Mouse (Mus musculus): ENCODE data around the gene Klf13. TPM values are rescaled to one million over a fixed set of nuclear protein-coding genes. Genes with fewer than 3 reads are reported as not detected.

Gene Klf13
- polyA plus RNA-seq, 1 experiment from 2014 or later: 24.9 TPM

DNA sequence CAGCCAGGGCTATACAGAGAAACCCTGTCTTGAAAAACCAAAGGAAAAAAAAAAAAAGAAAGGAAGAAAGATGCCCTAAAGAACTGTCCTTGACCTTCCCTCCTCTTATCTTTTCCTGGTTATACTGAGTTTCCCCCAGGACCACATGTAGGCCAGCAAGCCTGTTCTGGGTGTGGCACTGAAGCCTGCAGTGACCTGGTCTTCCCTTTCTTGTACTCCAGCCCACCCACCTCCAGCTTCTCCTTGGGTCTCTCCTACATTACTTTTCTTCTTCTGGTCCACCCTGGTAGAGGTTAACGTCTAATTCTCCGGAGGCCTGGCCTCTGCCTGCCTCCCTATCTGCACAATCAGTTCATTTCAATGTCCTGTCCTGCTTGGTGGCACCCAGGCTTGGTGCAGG is 16.7 kb upstream of the Klf13 start:
- DNase-seq (no peak), ATAC-seq (ENCODE audit: low FRiP score, low TSS enrichment) (no peak)
- Histone ChIP-seq H3K9ac (replicated peaks; ENCODE audit: low read length) (no peak overlapping the region), H3K4me2 (ENCODE audit: low read length) (no peak overlapping the region), H3K27me3 (ENCODE audit: control insufficient read depth, insufficient read depth, low read length) (no peaks in the 10 kb centered on the region), H3K4me1 (ENCODE audit: control insufficient read depth, insufficient read depth, low read length) (peaks cover 51% of the 10 kb centered on the region), H3K36me3 (ENCODE audit: control insufficient read depth, insufficient read depth, low read length) (no peaks in the 10 kb centered on the region), H3K9me3 (ENCODE audit: control insufficient read depth, low read length) (no peaks in the 10 kb centered on the region), H3K27ac (replicated peaks; ENCODE audit: low read depth, low read length) (no peak overlapping the region), H3K4me3 (replicated peaks; ENCODE audit: low read depth, low read length) (no peak overlapping the region)
- WGBS: 83% methylated on average over 2 of the region's 2 CpGs

DNA sequence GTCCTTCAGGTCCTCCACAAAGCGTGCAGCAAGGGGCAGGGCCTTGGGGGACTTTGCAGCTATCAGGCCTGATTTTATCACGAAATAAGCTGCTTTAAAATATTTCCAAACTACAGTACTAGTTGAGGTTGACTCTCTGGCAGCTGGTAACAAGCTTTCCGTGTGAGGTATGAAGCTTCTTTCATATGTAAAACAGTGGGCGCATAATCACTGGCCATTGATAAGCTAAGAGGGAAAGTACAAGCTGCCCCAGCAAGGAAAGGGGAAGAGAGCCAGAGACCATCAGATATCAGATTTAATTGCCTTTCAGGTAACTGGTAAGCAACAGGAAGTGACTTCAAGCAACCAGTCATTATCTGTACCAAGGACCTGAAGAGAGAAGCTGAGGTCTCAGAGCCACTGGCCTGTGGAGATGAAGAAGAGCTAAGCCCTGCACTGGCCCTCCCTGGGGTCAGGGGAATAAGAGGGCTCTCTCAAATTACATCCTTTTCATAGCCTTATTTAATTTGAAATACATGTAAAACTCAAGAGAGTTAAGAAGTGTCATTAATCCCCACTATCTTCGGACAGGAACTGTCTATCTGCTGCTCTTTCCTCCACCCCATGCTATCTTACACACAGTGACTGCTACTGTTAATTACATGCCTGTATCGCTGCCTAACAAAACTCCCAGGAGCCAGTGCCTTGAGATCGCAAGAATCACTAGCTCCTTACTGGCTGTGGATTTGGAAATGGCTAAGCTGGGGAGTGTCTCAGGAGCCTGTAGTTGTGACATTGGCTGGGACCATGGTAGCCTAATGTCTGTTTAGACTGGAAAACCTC is 13.6 kb upstream of the Klf13 start:
- no peak for ATAC-seq (ENCODE audit: low FRiP score, low TSS enrichment)
- WGBS: 25% methylated on average over 7 of the region's 7 CpGs
- no peak overlapping the region for H3K27ac ChIP-seq (replicated peaks; ENCODE audit: low read depth, low read length)
- H3K4me1 ChIP-seq (ENCODE audit: control insufficient read depth, insufficient read depth, low read length): peaks cover 33% of the 10 kb centered on the region
- DNase-seq: no peak
- no peaks in the 10 kb centered on the region for H3K27me3 ChIP-seq (ENCODE audit: control insufficient read depth, insufficient read depth, low read length)
- no peak overlapping the region for H3K9ac ChIP-seq (replicated peaks; ENCODE audit: low read length)
- H3K36me3 ChIP-seq (ENCODE audit: control insufficient read depth, insufficient read depth, low read length): no peaks in the 10 kb centered on the region
- no peaks in the 10 kb centered on the region for H3K9me3 ChIP-seq (ENCODE audit: control insufficient read depth, low read length)
- no peak overlapping the region for H3K4me3 ChIP-seq (replicated peaks; ENCODE audit: low read depth, low read length)
- H3K4me2 ChIP-seq (ENCODE audit: low read length): no peak overlapping the region

DNA sequence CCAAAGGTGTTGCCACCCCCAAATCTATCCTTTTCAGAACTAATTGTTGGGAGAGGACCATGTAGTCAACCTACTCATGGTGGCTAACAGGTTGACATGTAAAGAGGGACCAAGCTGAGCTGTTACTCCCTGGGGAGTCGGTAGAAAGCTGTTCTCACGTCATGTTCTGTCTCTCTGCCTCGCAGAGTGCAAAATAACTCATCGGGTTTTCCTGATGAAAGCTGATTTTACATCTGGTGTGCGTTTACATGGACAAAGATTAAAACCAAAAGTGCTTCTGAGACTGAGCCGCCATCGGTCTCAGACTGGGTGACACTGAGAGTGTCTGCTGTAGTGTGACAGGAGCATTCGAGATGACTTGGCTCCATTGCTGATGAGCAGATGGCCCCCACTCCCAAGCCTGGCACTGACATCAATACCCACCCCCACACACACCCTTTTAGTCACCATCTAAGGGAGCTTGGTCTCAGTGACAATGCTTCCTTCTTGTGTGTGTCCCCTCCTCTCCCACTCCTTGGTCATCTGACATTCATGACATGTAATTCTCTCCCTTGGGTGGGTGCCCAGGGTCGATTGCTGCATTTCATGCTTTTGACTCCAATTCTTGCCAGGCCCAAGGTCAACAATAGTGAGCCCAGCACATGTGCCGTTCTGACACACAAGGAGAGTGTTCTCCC is 12.4 kb upstream of the Klf13 start:
- ATAC-seq (ENCODE audit: low FRiP score, low TSS enrichment) (peak; percentile 57; the same call in 1 of the 2 replicates), DNase-seq (no peak)
- Histone ChIP-seq H3K4me2 (ENCODE audit: low read length) (no peak overlapping the region), H3K27me3 (ENCODE audit: control insufficient read depth, insufficient read depth, low read length) (no peaks in the 10 kb centered on the region), H3K4me1 (ENCODE audit: control insufficient read depth, insufficient read depth, low read length) (peaks cover 22% of the 10 kb centered on the region), H3K4me3 (replicated peaks; ENCODE audit: low read depth, low read length) (no peak overlapping the region), H3K36me3 (ENCODE audit: control insufficient read depth, insufficient read depth, low read length) (no peaks in the 10 kb centered on the region), H3K9ac (replicated peaks; ENCODE audit: low read length) (no peak overlapping the region), H3K27ac (replicated peaks; ENCODE audit: low read depth, low read length) (peak overlapping the region; percentile 45; the same call in 1 of the 2 replicates), H3K9me3 (ENCODE audit: control insufficient read depth, low read length) (no peaks in the 10 kb centered on the region)
- WGBS: 68% methylated on average over 10 of the region's 10 CpGs

DNA sequence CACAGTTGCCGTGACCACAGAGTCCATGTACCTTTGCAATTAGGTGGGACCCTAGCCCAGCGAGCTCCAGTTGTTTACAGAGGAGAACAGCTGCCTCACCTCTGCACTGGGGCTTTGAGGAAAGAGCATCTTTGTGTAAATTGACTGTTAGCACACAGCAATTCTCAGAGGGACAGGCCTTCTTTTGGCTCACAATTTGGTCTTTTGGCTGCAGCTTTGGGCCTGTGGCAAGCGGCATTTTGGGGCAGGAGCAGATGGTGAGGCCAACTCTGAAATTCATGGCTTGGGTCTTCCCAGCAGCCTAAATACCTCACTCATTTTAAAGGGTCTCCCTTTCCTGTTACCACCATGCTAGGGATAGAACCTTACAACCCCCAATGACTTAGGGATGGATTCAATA is 10.5 kb upstream of the Klf13 start:
- peaks cover 19% of the 10 kb centered on the region; the same call in 1 of the 2 replicates for H3K4me1 ChIP-seq (ENCODE audit: control insufficient read depth, insufficient read depth, low read length)
- no peak overlapping the region for H3K27ac ChIP-seq (replicated peaks; ENCODE audit: low read depth, low read length)
- H3K9ac ChIP-seq (replicated peaks; ENCODE audit: low read length): no peak overlapping the region
- no peak overlapping the region for H3K4me2 ChIP-seq (ENCODE audit: low read length)
- H3K9me3 ChIP-seq (ENCODE audit: control insufficient read depth, low read length): no peaks in the 10 kb centered on the region
- no peak for ATAC-seq (ENCODE audit: low FRiP score, low TSS enrichment)
- H3K4me3 ChIP-seq (replicated peaks; ENCODE audit: low read depth, low read length): no peak overlapping the region
- H3K36me3 ChIP-seq (ENCODE audit: control insufficient read depth, insufficient read depth, low read length): no peaks in the 10 kb centered on the region
- WGBS: 90% methylated on average over 3 of the region's 3 CpGs
- no peak for DNase-seq
- no peaks in the 10 kb centered on the region for H3K27me3 ChIP-seq (ENCODE audit: control insufficient read depth, insufficient read depth, low read length)

DNA sequence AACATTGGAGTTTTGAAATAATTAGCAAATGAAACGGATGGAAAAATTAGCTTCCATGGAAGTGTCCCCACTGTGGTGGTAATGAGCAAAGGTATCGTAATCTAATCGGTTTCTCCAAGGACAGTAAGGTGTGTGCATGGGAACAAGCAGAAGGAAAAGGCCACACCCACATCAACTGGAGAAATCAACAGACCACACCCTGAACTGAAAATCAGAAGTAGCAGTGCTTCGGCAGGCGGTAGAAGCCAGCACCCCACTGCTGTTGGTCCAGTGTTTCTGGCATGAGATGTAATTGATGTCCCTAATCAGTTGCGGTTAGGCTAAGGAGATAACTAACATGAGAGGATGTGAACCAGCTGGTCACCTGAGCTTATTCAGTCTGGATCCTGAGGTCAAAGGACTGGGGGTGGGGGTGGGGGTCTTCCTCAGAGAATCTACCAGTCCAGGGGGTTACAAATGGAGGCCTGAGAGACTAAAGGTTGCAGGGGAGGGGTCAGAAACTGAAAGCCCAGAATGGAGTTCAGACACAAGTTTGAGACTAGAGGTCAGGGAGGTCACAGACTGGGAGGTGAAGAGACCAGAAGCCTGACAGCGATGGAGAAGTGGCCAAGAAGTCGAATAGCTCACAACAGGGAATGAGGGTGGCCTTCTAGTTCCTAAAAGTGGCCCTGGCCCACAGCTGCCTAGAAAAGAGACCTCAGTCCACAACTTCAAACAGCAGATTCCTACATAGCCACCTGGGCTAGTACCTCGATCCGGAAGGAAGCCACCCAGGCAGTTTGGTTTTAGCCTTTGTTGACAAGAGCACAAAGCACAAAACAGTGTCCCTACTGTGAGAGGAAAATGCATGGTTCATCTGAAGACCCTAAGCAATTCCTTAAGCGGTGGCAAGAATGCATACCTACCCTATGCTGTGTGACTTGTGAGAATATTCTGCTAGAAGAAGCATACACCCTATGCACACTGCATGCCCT is 9.1 kb upstream of the Klf13 start:
- Histone ChIP-seq H3K9me3 (ENCODE audit: control insufficient read depth, low read length) (no peaks in the 10 kb centered on the region), H3K9ac (replicated peaks; ENCODE audit: low read length) (no peak overlapping the region), H3K4me3 (replicated peaks; ENCODE audit: low read depth, low read length) (no peak overlapping the region), H3K27me3 (ENCODE audit: control insufficient read depth, insufficient read depth, low read length) (no peaks in the 10 kb centered on the region), H3K4me1 (ENCODE audit: control insufficient read depth, insufficient read depth, low read length) (peaks cover 19% of the 10 kb centered on the region; the same call in 1 of the 2 replicates), H3K36me3 (ENCODE audit: control insufficient read depth, insufficient read depth, low read length) (no peaks in the 10 kb centered on the region), H3K4me2 (ENCODE audit: low read length) (no peak overlapping the region), H3K27ac (replicated peaks; ENCODE audit: low read depth, low read length) (no peak overlapping the region)
- no peak for ATAC-seq (ENCODE audit: low FRiP score, low TSS enrichment)
- no peak for DNase-seq
- WGBS: 47% methylated on average over 11 of the region's 11 CpGs

DNA sequence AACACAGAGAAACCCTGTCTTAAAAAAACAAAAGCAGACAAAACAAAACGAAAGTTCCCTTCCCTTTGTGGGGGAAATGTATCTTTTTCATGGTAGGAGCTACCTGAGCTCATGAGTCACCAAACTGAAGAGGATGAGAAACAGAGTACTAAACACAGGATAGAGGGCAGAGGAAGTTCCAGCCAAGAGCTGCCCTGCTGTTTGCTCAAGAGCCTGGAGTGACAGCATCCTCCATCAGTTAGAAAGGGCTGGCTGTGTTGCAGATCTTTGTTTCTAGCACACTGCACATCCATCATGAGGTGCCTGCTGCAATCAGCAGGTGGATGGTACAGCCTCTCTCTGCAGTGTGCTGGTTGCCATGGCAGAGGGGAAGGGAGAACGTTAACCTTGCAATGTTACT is 5.2 kb upstream of the Klf13 start:
- Histone ChIP-seq H3K4me3 (replicated peaks; ENCODE audit: low read depth, low read length) (no peak overlapping the region), H3K27me3 (ENCODE audit: control insufficient read depth, insufficient read depth, low read length) (no peaks in the 10 kb centered on the region), H3K9ac (replicated peaks; ENCODE audit: low read length) (no peak overlapping the region), H3K36me3 (ENCODE audit: control insufficient read depth, insufficient read depth, low read length) (no peaks in the 10 kb centered on the region), H3K4me2 (ENCODE audit: low read length) (no peak overlapping the region), H3K9me3 (ENCODE audit: control insufficient read depth, low read length) (no peaks in the 10 kb centered on the region), H3K27ac (replicated peaks; ENCODE audit: low read depth, low read length) (no peak overlapping the region), H3K4me1 (ENCODE audit: control insufficient read depth, insufficient read depth, low read length) (peaks cover 7% of the 10 kb centered on the region)
- ATAC-seq (ENCODE audit: low FRiP score, low TSS enrichment) (no peak), DNase-seq (no peak)
- 56% methylated on average over 2 of the region's 2 CpGs for WGBS

DNA sequence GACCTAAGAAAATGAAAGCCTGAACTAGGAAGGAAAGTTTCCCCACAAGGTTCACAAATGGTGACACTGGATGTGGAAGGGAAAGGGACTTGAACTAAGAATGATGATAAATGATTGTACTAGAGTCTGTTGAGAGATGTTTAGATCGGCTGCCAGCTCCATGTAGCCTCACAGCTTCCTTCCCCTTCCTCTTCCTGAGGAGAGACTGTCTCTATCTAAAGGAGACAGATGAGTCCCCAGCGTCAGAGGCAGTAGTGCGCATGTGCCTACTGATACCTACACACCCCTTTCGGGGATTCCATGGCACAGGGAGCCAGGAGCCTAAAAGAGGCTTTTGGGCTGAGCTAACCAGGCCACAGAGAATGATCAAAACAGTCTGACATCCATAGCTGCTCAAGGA is 2.8 kb upstream of the Klf13 start:
- H3K4me1 ChIP-seq (ENCODE audit: control insufficient read depth, insufficient read depth, low read length): peaks cover 7% of the 10 kb centered on the region
- WGBS: 82% methylated on average over 4 of the region's 4 CpGs
- H3K9ac ChIP-seq (replicated peaks; ENCODE audit: low read length): no peak overlapping the region
- ATAC-seq (ENCODE audit: low FRiP score, low TSS enrichment) (no peak), DNase-seq (no peak)
- no peak overlapping the region for H3K27ac ChIP-seq (replicated peaks; ENCODE audit: low read depth, low read length)
- no peak overlapping the region for H3K4me2 ChIP-seq (ENCODE audit: low read length)
- H3K27me3 ChIP-seq (ENCODE audit: control insufficient read depth, insufficient read depth, low read length): no peaks in the 10 kb centered on the region
- H3K9me3 ChIP-seq (ENCODE audit: control insufficient read depth, low read length): no peaks in the 10 kb centered on the region
- H3K4me3 ChIP-seq (replicated peaks; ENCODE audit: low read depth, low read length): no peak overlapping the region
- H3K36me3 ChIP-seq (ENCODE audit: control insufficient read depth, insufficient read depth, low read length): no peaks in the 10 kb centered on the region

DNA sequence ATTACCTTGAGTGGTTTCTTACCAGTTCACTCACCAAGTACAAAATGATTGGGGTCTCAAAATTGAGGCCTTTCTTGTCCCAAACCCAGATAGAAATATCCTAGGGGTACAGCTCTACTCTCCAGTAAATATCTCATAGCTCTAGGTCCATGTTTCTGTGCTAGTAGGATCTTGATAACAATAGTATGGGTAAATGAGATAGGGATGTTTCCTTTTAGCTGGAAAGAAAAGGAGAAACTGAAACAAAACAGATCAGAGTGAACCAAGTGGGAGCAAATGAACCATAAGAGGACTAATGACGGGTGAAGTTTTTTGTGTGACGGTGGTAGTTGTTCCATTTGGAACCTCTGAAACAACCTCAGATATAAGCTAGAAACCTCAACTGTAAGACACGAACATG is 2.3 kb upstream of the Klf13 start:
- 91% methylated on average over 3 of the region's 3 CpGs for WGBS
- H3K9me3 ChIP-seq (ENCODE audit: control insufficient read depth, low read length): no peaks in the 10 kb centered on the region
- ATAC-seq (ENCODE audit: low FRiP score, low TSS enrichment) (no peak), DNase-seq (no peak)
- no peak overlapping the region for H3K9ac ChIP-seq (replicated peaks; ENCODE audit: low read length)
- no peak overlapping the region for H3K27ac ChIP-seq (replicated peaks; ENCODE audit: low read depth, low read length)
- H3K4me3 ChIP-seq (replicated peaks; ENCODE audit: low read depth, low read length): no peak overlapping the region
- no peaks in the 10 kb centered on the region for H3K27me3 ChIP-seq (ENCODE audit: control insufficient read depth, insufficient read depth, low read length)
- no peak overlapping the region for H3K4me2 ChIP-seq (ENCODE audit: low read length)
- H3K4me1 ChIP-seq (ENCODE audit: control insufficient read depth, insufficient read depth, low read length): peaks cover 7% of the 10 kb centered on the region
- H3K36me3 ChIP-seq (ENCODE audit: control insufficient read depth, insufficient read depth, low read length): no peaks in the 10 kb centered on the region
